Mouse (Mus musculus): ENCODE measurements around the gene Gtdc1. TPM values are rescaled to one million over a fixed set of nuclear protein-coding genes. Genes with fewer than 3 reads are reported as not detected.

The Gtdc1 gene
- polyA plus RNA-seq, 1 experiment from 2014 or later: 2.9 TPM

GRCm38 (mm10) chr2:44569140-44569952, 358.1 kb downstream of the Gtdc1 start:
- Histone ChIP-seq H3K36me3 (ENCODE audit: control insufficient read depth, insufficient read depth) (no peaks in the 10 kb centered on the region), H3K4me2 (ENCODE audit: low read depth, low read length) (no peak overlapping the region), H3K9ac (ENCODE audit: low read depth, low read length) (no peak overlapping the region), H3K27me3 (ENCODE audit: control insufficient read depth, insufficient read depth, low read depth, low read length) (no peaks in the 10 kb centered on the region), H3K4me1 (ENCODE audit: control insufficient read depth, low read depth, low read length) (no peaks in the 10 kb centered on the region), H3K27ac (ENCODE audit: low read length) (no peak overlapping the region), H3K9me3 (replicated peaks; ENCODE audit: control insufficient read depth, low read length) (no peaks in the 10 kb centered on the region), H3K4me3 (ENCODE audit: low read depth, low read length) (no peak overlapping the region)
- ATAC-seq (ENCODE audit: low read depth): no peak
- 73% methylated on average over 7 of the region's 7 CpGs for WGBS (ENCODE audit: insufficient replicate concordance)

GRCm38 (mm10) chr2:44564776-44565692, 362.4 kb downstream of the Gtdc1 start:
- 73% methylated on average over 16 of the region's 16 CpGs for WGBS (ENCODE audit: insufficient replicate concordance)
- Histone ChIP-seq H3K9me3 (replicated peaks; ENCODE audit: control insufficient read depth, low read length) (no peaks in the 10 kb centered on the region), H3K9ac (ENCODE audit: low read depth, low read length) (no peak overlapping the region), H3K4me2 (ENCODE audit: low read depth, low read length) (no peak overlapping the region), H3K27ac (ENCODE audit: low read length) (no peak overlapping the region), H3K27me3 (ENCODE audit: control insufficient read depth, insufficient read depth, low read depth, low read length) (no peaks in the 10 kb centered on the region), H3K4me3 (ENCODE audit: low read depth, low read length) (no peak overlapping the region), H3K4me1 (ENCODE audit: control insufficient read depth, low read depth, low read length) (no peaks in the 10 kb centered on the region), H3K36me3 (ENCODE audit: control insufficient read depth, insufficient read depth) (no peaks in the 10 kb centered on the region)
- ATAC-seq (ENCODE audit: low read depth): no peak

- Histone ChIP-seq H3K36me3 (ENCODE audit: control insufficient read depth, insufficient read depth) (no peaks in the 10 kb centered on the region), H3K27ac (ENCODE audit: low read length) (no peak overlapping the region), H3K4me3 (ENCODE audit: low read depth, low read length) (no peak overlapping the region), H3K9me3 (replicated peaks; ENCODE audit: control insufficient read depth, low read length) (no peaks in the 10 kb centered on the region), H3K9ac (ENCODE audit: low read depth, low read length) (no peak overlapping the region), H3K4me2 (ENCODE audit: low read depth, low read length) (no peak overlapping the region), H3K27me3 (ENCODE audit: control insufficient read depth, insufficient read depth, low read depth, low read length) (peaks cover 15% of the 10 kb centered on the region), H3K4me1 (ENCODE audit: control insufficient read depth, low read depth, low read length) (no peaks in the 10 kb centered on the region)
- no peak for ATAC-seq (ENCODE audit: low read depth)
- 66% methylated on average over 4 of the region's 4 CpGs for WGBS (ENCODE audit: insufficient replicate concordance)
Measured at GRCm38 (mm10) chr2:44561789-44562188, 365.7 kb downstream of the Gtdc1 start.

- no peak for ATAC-seq (ENCODE audit: low read depth)
- Histone ChIP-seq H3K36me3 (ENCODE audit: control insufficient read depth, insufficient read depth) (no peaks in the 10 kb centered on the region), H3K27ac (ENCODE audit: low read length) (no peak overlapping the region), H3K4me2 (ENCODE audit: low read depth, low read length) (no peak overlapping the region), H3K27me3 (ENCODE audit: control insufficient read depth, insufficient read depth, low read depth, low read length) (peaks cover 24% of the 10 kb centered on the region), H3K9ac (ENCODE audit: low read depth, low read length) (no peak overlapping the region), H3K4me1 (ENCODE audit: control insufficient read depth, low read depth, low read length) (no peaks in the 10 kb centered on the region), H3K9me3 (replicated peaks; ENCODE audit: control insufficient read depth, low read length) (no peaks in the 10 kb centered on the region), H3K4me3 (ENCODE audit: low read depth, low read length) (no peak overlapping the region)
- 66% methylated on average over 6 of the region's 6 CpGs for whole genome bisulfite sequencing (ENCODE audit: insufficient replicate concordance)
Measured at GRCm38 (mm10) chr2:44559242-44559944, 368.1 kb downstream of the Gtdc1 start.

- Histone ChIP-seq H3K9me3 (replicated peaks; ENCODE audit: control insufficient read depth, low read length) (no peaks in the 10 kb centered on the region), H3K4me1 (ENCODE audit: control insufficient read depth, low read depth, low read length) (no peaks in the 10 kb centered on the region), H3K4me2 (ENCODE audit: low read depth, low read length) (no peak overlapping the region), H3K9ac (ENCODE audit: low read depth, low read length) (no peak overlapping the region), H3K27me3 (ENCODE audit: control insufficient read depth, insufficient read depth, low read depth, low read length) (peaks cover 24% of the 10 kb centered on the region), H3K4me3 (ENCODE audit: low read depth, low read length) (no peak overlapping the region), H3K27ac (ENCODE audit: low read length) (no peak overlapping the region), H3K36me3 (ENCODE audit: control insufficient read depth, insufficient read depth) (no peaks in the 10 kb centered on the region)
- no peak for ATAC-seq (ENCODE audit: low read depth)
- 50% methylated on average over 12 of the region's 12 CpGs for WGBS (ENCODE audit: insufficient replicate concordance)
Measured at GRCm38 (mm10) chr2:44557669-44558281, 369.7 kb downstream of the Gtdc1 start.

- Histone ChIP-seq H3K4me3 (ENCODE audit: low read depth, low read length) (peak overlapping the region; percentile 23; the same call in 1 of the 2 replicates), H3K4me1 (ENCODE audit: control insufficient read depth, low read depth, low read length) (no peaks in the 10 kb centered on the region), H3K36me3 (ENCODE audit: control insufficient read depth, insufficient read depth) (no peaks in the 10 kb centered on the region), H3K27ac (ENCODE audit: low read length) (no peak overlapping the region), H3K27me3 (ENCODE audit: control insufficient read depth, insufficient read depth, low read depth, low read length) (peaks cover 24% of the 10 kb centered on the region), H3K4me2 (ENCODE audit: low read depth, low read length) (peak overlapping the region; percentile 34; the same call in 1 of the 2 replicates), H3K9me3 (replicated peaks; ENCODE audit: control insufficient read depth, low read length) (no peaks in the 10 kb centered on the region), H3K9ac (ENCODE audit: low read depth, low read length) (no peak overlapping the region)
- ATAC-seq (ENCODE audit: low read depth): no peak
- 1% methylated on average over 42 of the region's 42 CpGs for WGBS (ENCODE audit: insufficient replicate concordance)
Measured at GRCm38 (mm10) chr2:44556861-44557592, 370.4 kb downstream of the Gtdc1 start.

GRCm38 (mm10) chr2:44554716-44555115, 372.7 kb downstream of the Gtdc1 start:
- H3K9me3 ChIP-seq (replicated peaks; ENCODE audit: control insufficient read depth, low read length): no peaks in the 10 kb centered on the region
- H3K4me1 ChIP-seq (ENCODE audit: control insufficient read depth, low read depth, low read length): no peaks in the 10 kb centered on the region
- H3K27ac ChIP-seq (ENCODE audit: low read length): no peak overlapping the region
- 70% methylated on average over 3 of the region's 3 CpGs for WGBS (ENCODE audit: insufficient replicate concordance)
- no peak overlapping the region for H3K4me2 ChIP-seq (ENCODE audit: low read depth, low read length)
- H3K9ac ChIP-seq (ENCODE audit: low read depth, low read length): no peak overlapping the region
- no peaks in the 10 kb centered on the region for H3K36me3 ChIP-seq (ENCODE audit: control insufficient read depth, insufficient read depth)
- no peak for ATAC-seq (ENCODE audit: low read depth)
- no peak overlapping the region for H3K4me3 ChIP-seq (ENCODE audit: low read depth, low read length)
- peaks cover 24% of the 10 kb centered on the region for H3K27me3 ChIP-seq (ENCODE audit: control insufficient read depth, insufficient read depth, low read depth, low read length)

- no peaks in the 10 kb centered on the region for H3K4me1 ChIP-seq (ENCODE audit: control insufficient read depth, low read depth, low read length)
- no peak overlapping the region for H3K4me3 ChIP-seq (ENCODE audit: low read depth, low read length)
- no peak overlapping the region for H3K4me2 ChIP-seq (ENCODE audit: low read depth, low read length)
- no peak overlapping the region for H3K27ac ChIP-seq (ENCODE audit: low read length)
- no peaks in the 10 kb centered on the region for H3K9me3 ChIP-seq (replicated peaks; ENCODE audit: control insufficient read depth, low read length)
- H3K27me3 ChIP-seq (ENCODE audit: control insufficient read depth, insufficient read depth, low read depth, low read length): no peaks in the 10 kb centered on the region
- no peak for ATAC-seq (ENCODE audit: low read depth)
- WGBS (ENCODE audit: insufficient replicate concordance): 72% methylated on average over 6 of the region's 6 CpGs
- H3K9ac ChIP-seq (ENCODE audit: low read depth, low read length): no peak overlapping the region
- no peaks in the 10 kb centered on the region for H3K36me3 ChIP-seq (ENCODE audit: control insufficient read depth, insufficient read depth)
Measured at GRCm38 (mm10) chr2:44549311-44549710, 378.1 kb downstream of the Gtdc1 start.

All from liver, embryonic 16.5 days (tissue).